Mouse (Mus musculus): ENCODE data around the gene Myrfl. TPM values are rescaled to one million over a fixed set of nuclear protein-coding genes. Genes with fewer than 3 reads are reported as not detected.

The Myrfl gene
- polyA plus RNA-seq, 1 experiment from 2014 or later: 7.3 TPM

DNA sequence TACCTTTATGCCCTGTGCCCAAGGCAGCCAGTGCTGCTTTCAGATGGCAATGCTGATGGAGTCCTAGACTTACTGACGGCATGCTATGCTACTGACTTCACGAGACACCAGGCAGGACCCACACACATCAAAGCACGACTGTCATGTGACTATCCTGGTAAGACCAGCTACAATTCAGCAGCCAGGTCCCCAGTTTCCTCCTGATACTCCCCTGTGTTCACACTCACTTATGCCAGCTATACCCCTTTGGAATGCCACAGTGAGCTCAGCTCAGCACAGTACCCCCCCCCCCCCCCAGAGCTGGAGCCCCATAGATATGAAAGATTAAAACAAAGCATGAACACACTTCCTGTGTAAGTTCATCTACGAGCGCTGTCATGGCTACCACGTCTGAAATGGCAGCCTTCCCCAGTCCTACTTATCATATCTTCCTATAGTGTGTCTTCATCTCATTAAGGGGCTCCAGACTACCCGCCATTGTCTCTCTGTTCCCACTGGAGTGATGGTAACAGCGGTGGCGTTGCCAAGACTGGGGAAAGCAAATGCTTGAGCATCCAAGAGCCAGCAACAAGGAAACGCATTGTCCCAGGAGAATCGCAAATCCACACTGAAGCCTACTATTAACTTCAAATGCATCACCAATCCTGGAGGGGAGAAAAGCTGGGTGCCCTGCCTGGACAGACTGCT is 43.4 kb downstream of the Myrfl start:
- 82% methylated on average over 11 of the region's 11 CpGs for WGBS

DNA sequence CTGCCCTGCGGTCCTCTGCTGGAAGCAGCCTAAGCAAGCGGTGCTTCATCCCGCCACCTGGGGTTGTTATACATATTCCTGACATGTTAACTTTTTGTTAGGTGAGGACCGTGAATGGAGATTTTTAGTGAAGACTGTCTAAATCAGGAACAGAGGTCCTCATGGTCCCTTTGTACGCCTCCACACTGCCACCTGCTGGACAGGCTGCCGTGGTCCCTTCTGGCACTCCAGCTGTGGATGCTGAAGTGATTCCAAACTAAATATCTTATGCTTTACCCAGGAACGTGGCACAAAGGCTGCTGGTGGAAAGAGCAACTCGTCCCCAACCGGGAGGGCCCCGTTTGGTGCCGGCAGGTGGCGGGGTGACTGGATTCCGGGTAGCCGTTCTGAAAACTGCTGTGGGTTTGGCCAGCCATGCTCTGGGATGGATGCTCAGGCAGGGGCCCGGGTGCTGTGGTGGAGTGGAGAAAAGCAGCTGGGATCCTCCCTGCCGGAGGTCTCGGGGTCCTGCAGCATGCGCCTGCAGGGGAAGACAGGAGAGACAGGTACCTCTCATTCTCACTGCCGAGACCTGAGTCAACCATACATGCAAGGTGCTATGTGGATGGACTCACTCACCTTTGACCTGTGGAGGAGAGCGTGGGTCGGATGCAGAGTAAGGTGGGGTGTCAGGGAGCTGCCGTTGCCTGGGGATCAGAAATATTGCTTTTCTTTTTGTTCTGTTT is 47.8 kb downstream of the Myrfl start:
- Histone ChIP-seq H3K27ac (ENCODE audit: low read depth, low read length) (no peak overlapping the region), H3K4me3 (ENCODE audit: low read depth, low read length) (no peak overlapping the region), H3K27me3 (replicated peaks; ENCODE audit: control insufficient read depth, insufficient read depth, low read length) (no peaks in the 10 kb centered on the region), H3K4me1 (replicated peaks; ENCODE audit: control insufficient read depth, insufficient read depth, low read length) (no peaks in the 10 kb centered on the region), H3K36me3 (ENCODE audit: control insufficient read depth, insufficient read depth) (0 out of 2 replicates have a peak, but pooled peaks cover 5% of the 10 kb centered on the region), H3K9me3 (ENCODE audit: control insufficient read depth) (no peaks in the 10 kb centered on the region), H3K9ac (ENCODE audit: low read depth, low read length) (no peak overlapping the region), H3K4me2 (replicated peaks; ENCODE audit: low read depth) (no peak overlapping the region)
- no peak for ATAC-seq
- peak; percentile 93 for TF ChIP-seq CTCF (IDR thresholded peaks at IDR 0.05; ENCODE audit: low read depth)
- 27% methylated on average over 22 of the region's 22 CpGs for WGBS

More for the DNA sequence above, 43.4 kb downstream of the Myrfl start:
- no peaks in the 10 kb centered on the region for H3K27me3 ChIP-seq (replicated peaks; ENCODE audit: control insufficient read depth, insufficient read depth, low read length)
- H3K27ac ChIP-seq (ENCODE audit: low read depth, low read length): no peak overlapping the region
- no peaks in the 10 kb centered on the region for H3K9me3 ChIP-seq (ENCODE audit: control insufficient read depth)
- no peak for TF ChIP-seq CTCF (IDR thresholded peaks at IDR 0.05; ENCODE audit: low read depth)
- H3K4me3 ChIP-seq (ENCODE audit: low read depth, low read length): no peak overlapping the region
- H3K4me1 ChIP-seq (replicated peaks; ENCODE audit: control insufficient read depth, insufficient read depth, low read length): no peaks in the 10 kb centered on the region
- H3K9ac ChIP-seq (ENCODE audit: low read depth, low read length): no peak overlapping the region
- no peak for ATAC-seq
- no peak overlapping the region for H3K4me2 ChIP-seq (replicated peaks; ENCODE audit: low read depth)
- H3K36me3 ChIP-seq (ENCODE audit: control insufficient read depth, insufficient read depth): no peaks in the 10 kb centered on the region

DNA sequence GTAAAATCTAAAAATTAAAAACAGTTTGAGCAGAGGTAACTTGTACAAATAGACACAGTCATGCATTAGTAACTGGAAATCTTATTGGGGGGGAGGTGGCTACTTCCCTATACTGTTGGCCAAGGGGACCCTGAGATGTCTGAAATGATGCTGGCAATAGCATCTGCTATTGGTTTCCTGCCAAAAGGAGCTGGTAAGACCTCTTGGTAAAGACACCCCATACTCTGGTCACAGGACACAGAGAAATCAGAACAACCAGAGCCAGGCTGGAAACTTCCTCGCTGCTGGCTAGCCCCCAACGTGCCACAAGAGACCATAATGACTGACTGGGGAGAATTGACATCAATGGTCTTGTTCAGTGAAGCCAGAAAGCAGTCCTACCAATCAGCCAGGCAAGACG is 55.2 kb downstream of the Myrfl start:
- Histone ChIP-seq H3K27me3 (replicated peaks; ENCODE audit: control insufficient read depth, insufficient read depth, low read length) (no peaks in the 10 kb centered on the region), H3K9ac (ENCODE audit: low read depth, low read length) (no peak overlapping the region), H3K4me1 (replicated peaks; ENCODE audit: control insufficient read depth, insufficient read depth, low read length) (no peaks in the 10 kb centered on the region), H3K4me3 (ENCODE audit: low read depth, low read length) (no peak overlapping the region), H3K27ac (ENCODE audit: low read depth, low read length) (no peak overlapping the region), H3K9me3 (ENCODE audit: control insufficient read depth) (no peaks in the 10 kb centered on the region), H3K36me3 (ENCODE audit: control insufficient read depth, insufficient read depth) (peaks cover 14% of the 10 kb centered on the region), H3K4me2 (replicated peaks; ENCODE audit: low read depth) (no peak overlapping the region)
- 84% methylated on average over 3 of the region's 3 CpGs for WGBS
- ATAC-seq: no peak
- TF ChIP-seq CTCF (IDR thresholded peaks at IDR 0.05; ENCODE audit: low read depth): no peak

DNA sequence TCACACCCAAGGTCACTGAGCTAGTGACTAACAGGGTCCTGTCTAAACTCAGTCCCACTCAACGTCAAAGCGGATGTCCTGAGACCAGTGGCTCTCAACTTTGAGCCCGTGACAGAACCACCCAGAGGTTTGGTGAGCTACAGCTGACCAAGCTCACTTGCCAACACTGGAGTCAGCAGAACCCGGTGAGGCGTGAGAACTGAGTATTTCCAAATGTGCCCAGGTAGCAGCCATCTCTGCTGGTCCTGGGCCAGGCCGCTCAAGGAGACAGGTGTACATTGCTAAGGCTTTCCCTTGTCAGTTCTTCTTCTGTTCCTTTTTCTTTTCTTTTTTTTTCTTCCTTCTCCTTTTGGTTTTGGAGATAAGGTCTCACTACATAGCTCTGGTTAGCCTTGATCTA is 66.0 kb downstream of the Myrfl start:
- ATAC-seq: no peak
- H3K4me1 ChIP-seq (replicated peaks; ENCODE audit: control insufficient read depth, insufficient read depth, low read length): no peaks in the 10 kb centered on the region
- 95% methylated on average over 6 of the region's 6 CpGs for WGBS
- no peaks in the 10 kb centered on the region for H3K9me3 ChIP-seq (ENCODE audit: control insufficient read depth)
- no peak overlapping the region for H3K27ac ChIP-seq (ENCODE audit: low read depth, low read length)
- no peak for TF ChIP-seq CTCF (IDR thresholded peaks at IDR 0.05; ENCODE audit: low read depth)
- H3K9ac ChIP-seq (ENCODE audit: low read depth, low read length): no peak overlapping the region
- no peaks in the 10 kb centered on the region for H3K27me3 ChIP-seq (replicated peaks; ENCODE audit: control insufficient read depth, insufficient read depth, low read length)
- H3K4me2 ChIP-seq (replicated peaks; ENCODE audit: low read depth): no peak overlapping the region
- H3K36me3 ChIP-seq (ENCODE audit: control insufficient read depth, insufficient read depth): peaks cover 20% of the 10 kb centered on the region; the same call in 1 of the 2 replicates
- H3K4me3 ChIP-seq (ENCODE audit: low read depth, low read length): no peak overlapping the region

DNA sequence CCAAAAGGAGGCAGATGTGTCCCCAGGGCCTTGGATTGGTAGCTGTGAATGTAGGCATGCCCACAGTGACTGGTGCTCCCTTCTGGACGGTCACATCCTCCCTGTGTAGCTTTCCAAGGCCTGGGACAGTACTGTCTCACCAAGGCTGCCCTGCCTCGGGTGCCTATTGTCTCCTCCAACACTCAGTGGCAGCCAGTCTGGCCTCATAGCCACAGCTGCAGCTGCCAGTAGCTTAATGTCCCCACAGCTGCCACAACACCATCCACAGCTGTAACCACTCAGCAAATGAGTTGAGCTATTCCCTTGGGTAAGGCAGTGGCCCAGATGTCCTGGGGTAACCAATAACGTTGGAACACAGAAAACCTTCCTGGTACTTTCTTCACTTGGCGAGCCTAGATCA is 68.6 kb downstream of the Myrfl start:
- WGBS: 60% methylated on average over 4 of the region's 4 CpGs

DNA sequence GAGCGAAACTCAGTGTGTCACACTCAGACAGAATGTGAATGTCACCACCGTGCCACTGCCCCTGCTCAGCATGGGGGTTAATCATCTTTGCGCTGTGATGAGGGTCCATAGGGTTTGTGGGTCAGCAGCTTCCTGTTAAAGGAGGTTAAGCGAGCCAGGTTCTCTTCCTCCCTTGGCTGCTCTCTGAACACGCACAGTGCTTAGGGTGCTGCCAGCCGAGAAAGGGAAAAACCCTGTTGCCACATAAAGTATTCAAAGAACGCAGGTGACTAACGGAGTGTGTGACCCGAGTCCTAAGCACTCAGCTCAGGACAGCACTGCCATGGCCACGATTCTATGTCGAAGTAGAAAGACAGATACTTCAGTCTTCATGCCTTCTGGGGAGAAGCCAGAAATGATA is 69.4 kb downstream of the Myrfl start:
- H3K9ac ChIP-seq (ENCODE audit: low read depth, low read length): no peak overlapping the region
- ATAC-seq: no peak
- H3K4me2 ChIP-seq (replicated peaks; ENCODE audit: low read depth): no peak overlapping the region
- no peaks in the 10 kb centered on the region for H3K9me3 ChIP-seq (ENCODE audit: control insufficient read depth)
- TF ChIP-seq CTCF (IDR thresholded peaks at IDR 0.05; ENCODE audit: low read depth): no peak
- peaks cover 20% of the 10 kb centered on the region; the same call in 1 of the 2 replicates for H3K36me3 ChIP-seq (ENCODE audit: control insufficient read depth, insufficient read depth)
- 87% methylated on average over 11 of the region's 11 CpGs for WGBS
- no peak overlapping the region for H3K27ac ChIP-seq (ENCODE audit: low read depth, low read length)
- H3K27me3 ChIP-seq (replicated peaks; ENCODE audit: control insufficient read depth, insufficient read depth, low read length): no peaks in the 10 kb centered on the region
- H3K4me3 ChIP-seq (ENCODE audit: low read depth, low read length): no peak overlapping the region
- no peaks in the 10 kb centered on the region for H3K4me1 ChIP-seq (replicated peaks; ENCODE audit: control insufficient read depth, insufficient read depth, low read length)

More for the DNA sequence above, 68.6 kb downstream of the Myrfl start:
- Histone ChIP-seq H3K4me2 (replicated peaks; ENCODE audit: low read depth) (no peak overlapping the region), H3K36me3 (ENCODE audit: control insufficient read depth, insufficient read depth) (peaks cover 20% of the 10 kb centered on the region; the same call in 1 of the 2 replicates), H3K4me3 (ENCODE audit: low read depth, low read length) (no peak overlapping the region), H3K9ac (ENCODE audit: low read depth, low read length) (no peak overlapping the region), H3K9me3 (ENCODE audit: control insufficient read depth) (no peaks in the 10 kb centered on the region), H3K4me1 (replicated peaks; ENCODE audit: control insufficient read depth, insufficient read depth, low read length) (no peaks in the 10 kb centered on the region), H3K27me3 (replicated peaks; ENCODE audit: control insufficient read depth, insufficient read depth, low read length) (no peaks in the 10 kb centered on the region), H3K27ac (ENCODE audit: low read depth, low read length) (no peak overlapping the region)
- no peak for TF ChIP-seq CTCF (IDR thresholded peaks at IDR 0.05; ENCODE audit: low read depth)
- no peak for ATAC-seq

Data from intestine, postnatal 0 days (tissue).